Mouse (Mus musculus) ES-E14 (cell line): Measurements from ENCODE around the gene Tmem178. TPM values are rescaled to one million over a fixed set of nuclear protein-coding genes. Genes with fewer than 3 reads are reported as not detected.

Source experiments
- DNase-seq: peaks from one replicate; pipeline ENCODE4 v3.0.0-alpha.2; 2013; ENCODE audit warnings: low read depth, low spot score
- H3K27ac ChIP-seq: 2 replicates; pipeline ENCODE4 v1.5.1; 2012; ENCODE audit warnings: low read depth, mild to moderate bottlenecking, low read length, moderate library complexity, mixed read lengths; ENCODE audit not compliant: poor library complexity, insufficient read depth, severe bottlenecking
- H3K36me3 ChIP-seq: 2 replicates; pipeline ENCODE4 v1.6.1; 2012; ENCODE audit warnings: mild to moderate bottlenecking, low read length, moderate library complexity, mixed read lengths; ENCODE audit not compliant: control insufficient read depth, poor library complexity, insufficient read depth, severe bottlenecking
- H3K4me1 ChIP-seq, 2 experiments: fragments of 150-350 bp in 1 of 2; sonication (generic) in 1 of 2; 2 replicates each; pipeline ENCODE4 v1.6.1; 2012; ENCODE audit warnings: low read length in 2 of 2, mild to moderate bottlenecking in 1 of 2, mixed read lengths in 1 of 2; ENCODE audit not compliant: control insufficient read depth in 2 of 2, insufficient read depth in 2 of 2, poor library complexity in 1 of 2
- H3K4me3 ChIP-seq, 2 experiments: fragments of 150-350 bp in 1 of 2; sonication (generic) in 1 of 2; 2 replicates each; pipeline ENCODE4 v1.5.1; 2012; ENCODE audit warnings: low read length in 2 of 2, low read depth in 1 of 2, mild to moderate bottlenecking in 1 of 2, mixed read lengths in 1 of 2; ENCODE audit not compliant: insufficient read depth in 1 of 2, poor library complexity in 1 of 2, severe bottlenecking in 1 of 2
- H3K9ac ChIP-seq: 2 replicates; pipeline ENCODE4 v1.6.1; 2012; ENCODE audit warnings: low read depth, mild to moderate bottlenecking, low read length, mixed read lengths; ENCODE audit not compliant: poor library complexity, insufficient read depth, severe bottlenecking
- H3K9me3 ChIP-seq: fragments of 150-350 bp; sonication (generic); 2 replicates; pipeline ENCODE4 v1.6.1; 2012; ENCODE audit warnings: low read depth, mild to moderate bottlenecking, low read length; ENCODE audit not compliant: control insufficient read depth, insufficient read depth
- CHD2 ChIP-seq: IDR thresholded peaks from 2 replicates; pipeline ENCODE4 v1.6.1; 2014; ENCODE audit warnings: mild to moderate bottlenecking, low read depth, low read length, inconsistent platforms
- HCFC1 ChIP-seq: IDR thresholded peaks from 2 replicates; pipeline ENCODE4 v1.6.1; 2012; ENCODE audit warnings: low read length, inconsistent platforms, borderline replicate concordance; ENCODE audit not compliant: insufficient read depth
- MAFK ChIP-seq: IDR thresholded peaks from 2 replicates; pipeline ENCODE4 v1.6.1; 2014; ENCODE audit warnings: mild to moderate bottlenecking, low read depth, low read length, inconsistent platforms; ENCODE audit not compliant: insufficient read depth
- ZC3H11A ChIP-seq: IDR thresholded peaks from 2 replicates; pipeline ENCODE4 v1.6.1; 2012; ENCODE audit warnings: low read depth, mild to moderate bottlenecking, inconsistent platforms, low read length, borderline replicate concordance
- ZNF384 ChIP-seq: IDR thresholded peaks from 2 replicates; pipeline ENCODE4 v1.6.1; 2012; ENCODE audit warnings: low read depth, low read length, inconsistent platforms
- in situ Hi-C, 2 experiments: fragments of 600-800 bp; cut with MboI; formaldehyde crosslinking; loops; one replicate each; pipeline ENCODE4 v1.15.1; 2025; ENCODE audit warnings: low sequenced_read_pairs in 2 of 2, inconsistent platforms in 1 of 2; ENCODE audit not compliant: unreplicated experiment in 2 of 2
- total RNA-seq: library from RNA; depleted of rRNA; stranded (reverse); fragments of 300-350 nt; gene quantifications from 2 replicates; pipeline ENCODE4 v1.2.3, GENCODE M21; 2012

Gene Tmem178
- total RNA-seq, 1 experiment: 0.40 TPM

DNA sequence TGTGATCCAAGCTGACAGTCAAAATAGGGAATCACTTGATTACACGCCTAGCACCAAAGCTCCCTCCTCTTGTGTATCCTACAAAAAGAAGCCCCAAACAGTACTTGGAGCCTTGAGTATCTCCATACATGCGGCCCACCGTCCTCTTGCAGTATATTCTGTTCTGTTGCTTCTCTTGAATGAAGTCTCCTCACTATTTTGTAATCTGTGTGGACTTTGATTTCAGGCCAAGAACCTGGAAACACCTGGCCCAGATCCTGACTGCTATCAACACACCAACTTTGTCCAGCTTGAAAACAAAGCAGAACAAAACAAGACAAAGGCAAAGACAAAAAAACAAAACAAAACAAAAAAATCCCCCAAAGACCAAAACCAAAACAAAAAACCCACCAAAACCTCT lies 11.7 kb upstream of the Tmem178 start:
- H3K9me3 ChIP-seq: no peaks in the 10 kb centered on the region
- TF ChIP-seq CHD2 (no peak), ZC3H11A (no peak)
- no peaks in the 10 kb centered on the region for H3K36me3 ChIP-seq
- in situ Hi-C loops: no loop called here
- no peak overlapping the region for H3K9ac ChIP-seq
- H3K4me1 ChIP-seq: peaks cover 0 to 2% of the 10 kb centered on the region in 2 experiments; a peak in 1 of 4 replicates
- H3K4me3 ChIP-seq: no peak overlapping the region
- H3K27ac ChIP-seq: no peak overlapping the region
- DNase-seq: no peak

DNA sequence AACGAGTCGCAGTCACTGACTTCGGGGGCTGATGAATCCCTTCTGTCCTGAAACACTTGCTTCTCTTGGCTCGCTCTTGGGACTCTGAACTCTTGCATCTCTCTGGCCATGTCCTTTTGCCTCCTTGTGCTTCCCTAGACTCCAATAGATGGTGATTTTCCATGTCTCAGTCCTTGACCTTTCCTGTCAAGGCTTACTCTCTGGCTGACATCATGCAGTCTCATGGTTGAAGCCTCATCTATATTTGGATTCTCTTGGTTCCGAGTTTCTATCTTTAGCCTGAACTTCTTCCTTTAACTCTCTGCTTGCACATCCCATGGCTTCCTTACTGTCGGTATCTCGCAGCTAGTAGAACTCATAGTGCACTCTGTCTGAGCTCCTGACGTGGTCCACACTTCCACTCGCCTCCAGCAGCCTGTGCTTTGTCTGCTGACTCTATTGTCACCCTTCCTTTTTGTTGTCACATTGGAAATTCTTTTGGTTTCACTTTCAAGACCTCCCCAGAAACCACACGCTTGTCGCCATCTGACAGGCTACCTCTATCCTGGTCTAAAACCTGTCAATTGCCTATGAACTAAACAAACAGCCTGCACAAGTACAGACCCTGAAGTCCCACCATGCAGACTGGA lies 10.9 kb upstream of the Tmem178 start:
- no peak for TF ChIP-seq MAFK
- TF ChIP-seq ZNF384: no peak
- no peak for TF ChIP-seq CHD2
- no peak for TF ChIP-seq ZC3H11A
- TF ChIP-seq HCFC1: no peak
- Histone ChIP-seq H3K27ac (no peak overlapping the region), H3K9me3 (no peaks in the 10 kb centered on the region), H3K4me3 (no peak overlapping the region), H3K4me1 (peaks cover 0 to 2% of the 10 kb centered on the region in 2 experiments; a peak in 1 of 4 replicates), H3K36me3 (no peaks in the 10 kb centered on the region), H3K9ac (no peak overlapping the region)
- in situ Hi-C loops: no loop called here
- DNase-seq: no peak

DNA sequence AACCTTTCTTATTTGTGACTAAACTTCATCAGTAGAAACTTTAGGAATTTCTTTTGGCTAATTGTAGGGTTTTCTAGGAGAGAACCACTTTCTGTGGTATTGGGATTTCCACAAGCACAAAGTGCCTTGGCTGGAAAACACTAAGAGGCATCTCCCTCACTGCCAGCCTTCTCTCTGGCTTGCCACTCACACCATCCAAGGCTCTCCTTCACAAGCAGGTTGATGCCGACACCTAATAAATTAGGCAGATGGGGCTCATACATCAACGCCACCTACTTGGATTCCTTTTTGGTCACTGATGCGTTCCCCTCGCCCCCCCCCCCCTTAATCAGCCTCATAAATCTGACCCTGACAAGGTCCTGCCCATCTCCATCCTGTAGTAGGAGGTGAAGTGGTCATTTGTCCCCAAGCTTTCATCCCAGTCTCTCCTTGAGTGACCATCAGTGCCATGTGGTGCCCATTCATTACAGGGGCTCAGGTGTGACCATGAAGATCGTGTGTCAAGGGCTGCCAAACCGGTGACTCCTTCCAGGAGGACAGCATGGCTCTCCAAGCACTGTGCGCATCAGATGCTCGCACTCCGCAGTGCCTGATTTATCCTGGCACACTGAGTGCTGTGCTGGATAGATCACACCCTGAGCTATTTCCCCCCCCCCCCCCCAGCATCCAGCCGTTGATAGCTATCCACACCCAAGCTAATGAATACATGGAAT lies 8.5 kb upstream of the Tmem178 start:
- Histone ChIP-seq H3K36me3 (no peaks in the 10 kb centered on the region), H3K9ac (no peak overlapping the region), H3K9me3 (no peaks in the 10 kb centered on the region), H3K27ac (no peak overlapping the region), H3K4me1 (no peaks in the 10 kb centered on the region), H3K4me3 (no peak overlapping the region)
- in situ Hi-C loops: no loop called here
- TF ChIP-seq ZNF384 (no peak), HCFC1 (no peak), ZC3H11A (no peak), CHD2 (no peak), MAFK (no peak)
- no peak for DNase-seq

DNA sequence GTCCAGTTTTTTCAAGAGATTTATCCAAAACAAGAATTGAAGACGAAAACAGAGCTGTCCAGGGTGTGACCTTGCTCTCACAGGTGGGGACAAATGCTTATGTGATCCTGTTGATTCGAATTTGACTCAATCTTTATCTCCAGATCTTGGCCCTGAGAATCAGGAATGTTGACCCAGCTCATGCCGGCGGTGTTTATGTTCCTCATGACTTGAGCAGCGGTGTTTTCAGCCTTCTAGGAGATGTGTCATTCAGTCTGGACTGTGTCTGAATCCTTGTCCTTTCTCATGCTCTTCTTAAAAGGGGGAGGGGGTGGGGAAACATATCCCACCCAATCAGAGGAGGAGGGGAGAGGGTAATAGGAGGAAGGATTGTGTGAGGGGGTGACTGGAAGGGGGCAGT lies 7.9 kb upstream of the Tmem178 start:
- DNase-seq: no peak
- in situ Hi-C loops: no loop called here
- H3K9ac ChIP-seq: no peak overlapping the region
- H3K9me3 ChIP-seq: no peaks in the 10 kb centered on the region
- H3K4me1 ChIP-seq: no peaks in the 10 kb centered on the region
- H3K36me3 ChIP-seq: no peaks in the 10 kb centered on the region
- no peak for TF ChIP-seq CHD2
- no peak for TF ChIP-seq ZC3H11A
- no peak for TF ChIP-seq MAFK
- TF ChIP-seq ZNF384: no peak
- no peak for TF ChIP-seq HCFC1
- H3K27ac ChIP-seq: no peak overlapping the region
- H3K4me3 ChIP-seq: no peak overlapping the region
